Mouse (Mus musculus) neural tube, embryonic 10.5 days (tissue): Measurements from ENCODE around the gene Sh3pxd2a.

Experiments used
- DNase-seq: peaks from one replicate; pipeline ENCODE4 v3.0.0-alpha.2; 2017; ENCODE audit warnings: low spot score; ENCODE audit errors: extremely low spot score

Gene Sh3pxd2a

GRCm38 (mm10) chr19:47491853-47492252, 27.7 kb upstream of the Sh3pxd2a start:
- no peak for DNase-seq

GRCm38 (mm10) chr19:47489233-47489632, 25.0 kb upstream of the Sh3pxd2a start:
- DNase-seq: no peak

- no peak for DNase-seq
Observed at GRCm38 (mm10) chr19:47488250-47488649, 24.0 kb upstream of the Sh3pxd2a start.

GRCm38 (mm10) chr19:47487572-47487971, 23.4 kb upstream of the Sh3pxd2a start:
- DNase-seq: no peak

GRCm38 (mm10) chr19:47485997-47486566, 21.9 kb upstream of the Sh3pxd2a start:
- DNase-seq: no peak

- no peak for DNase-seq
Observed at GRCm38 (mm10) chr19:47484110-47484509, 19.9 kb upstream of the Sh3pxd2a start.

- DNase-seq: no peak
Observed at GRCm38 (mm10) chr19:47483346-47483745, 19.1 kb upstream of the Sh3pxd2a start.

- no peak for DNase-seq
Observed at GRCm38 (mm10) chr19:47473453-47473852, 9.3 kb upstream of the Sh3pxd2a start.

- DNase-seq: no peak
Observed at GRCm38 (mm10) chr19:47472881-47473400, 8.7 kb upstream of the Sh3pxd2a start.

- DNase-seq: no peak
Observed at GRCm38 (mm10) chr19:47471808-47472207, 7.6 kb upstream of the Sh3pxd2a start.

GRCm38 (mm10) chr19:47468750-47469149, 4.5 kb upstream of the Sh3pxd2a start:
- DNase-seq: no peak

- DNase-seq: no peak
Observed at GRCm38 (mm10) chr19:47466775-47467174, 2.6 kb upstream of the Sh3pxd2a start.

- no peak for DNase-seq
Observed at GRCm38 (mm10) chr19:47465467-47465866, 1.3 kb upstream of the Sh3pxd2a start.

GRCm38 (mm10) chr19:47463636-47464303, 431 bp downstream of the Sh3pxd2a start:
- peak; percentile 82 for DNase-seq

- peak; percentile 65 for DNase-seq
Observed at GRCm38 (mm10) chr19:47463206-47463605, 995 bp downstream of the Sh3pxd2a start.

- DNase-seq: no peak
Observed at GRCm38 (mm10) chr19:47462725-47463124, 1.5 kb downstream of the Sh3pxd2a start.

GRCm38 (mm10) chr19:47461838-47462237, 2.4 kb downstream of the Sh3pxd2a start:
- DNase-seq: no peak

- no peak for DNase-seq
Observed at GRCm38 (mm10) chr19:47461386-47461785, 2.8 kb downstream of the Sh3pxd2a start.

GRCm38 (mm10) chr19:47460120-47460960, 3.9 kb downstream of the Sh3pxd2a start:
- DNase-seq: no peak

GRCm38 (mm10) chr19:47459214-47459613, 5.0 kb downstream of the Sh3pxd2a start:
- no peak for DNase-seq

- DNase-seq: no peak
Observed at GRCm38 (mm10) chr19:47458504-47459161, 5.6 kb downstream of the Sh3pxd2a start.
